Mouse (Mus musculus): ENCODE results near the gene Gas6. TPM values are rescaled to one million over a fixed set of nuclear protein-coding genes. Genes with fewer than 3 reads are reported as not detected.
A peak's percentile ranks its signal among the peaks of the same experiment; 100 is the strongest.

The Gas6 gene
- polyA plus RNA-seq, 1 experiment from 2014 or later, result 177 TPM

DNA sequence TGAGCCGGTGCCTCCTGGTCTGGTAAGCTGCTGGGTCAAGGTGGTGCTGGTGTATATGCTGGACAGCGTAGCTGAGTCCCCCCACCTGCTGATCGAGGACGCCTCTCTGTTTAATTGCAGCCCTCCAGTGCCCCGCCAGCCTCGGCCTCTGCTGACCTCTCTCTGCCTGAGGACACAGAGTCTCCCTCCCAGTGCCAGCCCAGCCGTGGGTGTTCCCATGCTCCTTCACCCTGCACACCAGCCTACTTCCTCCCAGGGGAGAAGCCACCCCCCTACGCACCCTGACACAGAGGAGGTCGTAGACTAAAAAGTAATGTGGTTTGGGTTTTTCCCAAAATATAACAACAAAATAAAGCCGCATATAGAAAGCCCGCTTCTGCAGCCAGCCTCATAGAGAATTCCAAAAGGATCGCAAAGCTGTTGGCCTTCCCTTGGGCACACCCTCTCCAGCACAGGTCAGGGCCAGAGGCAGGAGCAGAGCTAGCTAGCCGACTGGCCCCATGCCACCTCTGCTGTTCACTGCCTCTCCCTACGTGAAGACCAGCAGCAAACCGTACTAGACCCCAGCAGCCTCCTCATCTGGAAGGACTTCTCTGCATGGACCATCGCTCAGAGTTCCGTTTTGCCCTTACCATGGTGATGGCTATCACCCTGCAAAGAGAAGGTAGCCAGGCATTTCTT, 33.1 kb downstream of the Gas6 start:
- no peak overlapping the region for H3K9ac ChIP-seq (replicated peaks; ENCODE audit: low read depth)
- H3K27ac ChIP-seq (ENCODE audit: low read length), result no peak overlapping the region
- no peak overlapping the region for H3K4me2 ChIP-seq (replicated peaks; ENCODE audit: low read depth, low read length)
- no peak for DNase-seq (ENCODE audit: low spot score)
- H3K4me1 ChIP-seq (ENCODE audit: insufficient read depth, low read depth, low read length), result peaks cover 10% of the 10 kb centered on the region; the same call in 1 of the 2 replicates
- no peaks in the 10 kb centered on the region for H3K9me3 ChIP-seq (ENCODE audit: low read length)
- no peak overlapping the region for H3K4me3 ChIP-seq (ENCODE audit: low read depth, low read length)
- no peaks in the 10 kb centered on the region for H3K27me3 ChIP-seq (replicated peaks; ENCODE audit: insufficient read depth, low read length)
- no peak for TF ChIP-seq CTCF (IDR thresholded peaks at IDR 0.05)
- TF ChIP-seq EP300 (IDR thresholded peaks at IDR 0.05), result no peak
- ATAC-seq, result no peak
- WGBS, result 65% methylated on average over 17 of the region's 17 CpGs
- H3K36me3 ChIP-seq (ENCODE audit: insufficient read depth, low read length), result peaks cover 5% of the 10 kb centered on the region; the same call in 1 of the 2 replicates

DNA sequence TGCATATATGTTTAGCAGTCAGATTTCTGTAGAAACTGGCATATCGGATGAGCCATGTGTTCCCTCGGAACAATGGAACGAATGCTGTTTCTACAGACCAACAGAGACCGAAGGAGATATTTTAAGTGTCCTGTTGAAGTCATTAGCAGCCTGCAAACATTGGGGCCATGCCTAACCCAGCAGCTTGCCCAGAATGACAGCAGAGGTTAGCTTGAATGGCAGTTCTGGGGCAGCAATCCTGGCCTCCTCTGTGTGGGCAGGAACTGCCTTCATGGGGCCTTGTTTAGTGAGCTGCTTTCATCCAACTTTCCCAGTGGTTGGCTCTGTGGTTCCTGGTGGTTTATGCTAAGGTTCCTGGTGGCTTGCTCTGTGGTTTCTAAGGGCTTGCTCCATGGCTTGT, 34.9 kb downstream of the Gas6 start:
- peaks cover 10% of the 10 kb centered on the region; the same call in 1 of the 2 replicates for H3K4me1 ChIP-seq (ENCODE audit: insufficient read depth, low read depth, low read length)
- no peaks in the 10 kb centered on the region for H3K9me3 ChIP-seq (ENCODE audit: low read length)
- ATAC-seq (no peak), DNase-seq (ENCODE audit: low spot score) (no peak)
- TF ChIP-seq EP300 (IDR thresholded peaks at IDR 0.05), result no peak
- TF ChIP-seq CTCF (IDR thresholded peaks at IDR 0.05), result no peak
- no peak overlapping the region for H3K4me2 ChIP-seq (replicated peaks; ENCODE audit: low read depth, low read length)
- no peaks in the 10 kb centered on the region for H3K36me3 ChIP-seq (ENCODE audit: insufficient read depth, low read length)
- 89% methylated on average over 4 of the region's 4 CpGs for WGBS
- no peak overlapping the region for H3K9ac ChIP-seq (replicated peaks; ENCODE audit: low read depth)
- H3K4me3 ChIP-seq (ENCODE audit: low read depth, low read length), result no peak overlapping the region
- H3K27me3 ChIP-seq (replicated peaks; ENCODE audit: insufficient read depth, low read length), result no peaks in the 10 kb centered on the region
- H3K27ac ChIP-seq (ENCODE audit: low read length), result no peak overlapping the region

DNA sequence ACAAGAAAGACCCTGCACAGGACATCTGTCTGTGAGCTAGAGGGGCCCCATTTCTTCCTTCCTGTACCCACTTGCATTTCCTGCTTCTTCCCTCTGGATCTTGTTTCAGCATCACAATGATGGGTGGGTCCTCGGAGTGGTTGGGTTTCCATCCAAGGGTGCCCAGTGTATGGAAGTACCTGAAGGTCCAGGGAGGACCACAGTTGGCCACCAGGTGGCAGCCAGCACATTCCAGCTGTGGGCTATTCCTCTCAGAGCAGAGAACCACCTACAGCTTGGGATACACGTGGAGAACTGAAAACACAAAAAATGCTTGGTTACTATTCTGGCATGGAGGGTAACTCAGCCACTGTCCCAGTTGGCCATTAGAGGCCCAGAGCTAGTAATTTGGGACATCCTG, 39.0 kb downstream of the Gas6 start:
- ATAC-seq (peak; percentile 71), DNase-seq (ENCODE audit: low spot score) (peak; percentile 59)
- H3K9ac ChIP-seq (replicated peaks; ENCODE audit: low read depth), result no peak overlapping the region
- H3K4me1 ChIP-seq (ENCODE audit: insufficient read depth, low read depth, low read length), result no peaks in the 10 kb centered on the region
- H3K4me3 ChIP-seq (ENCODE audit: low read depth, low read length), result no peak overlapping the region
- 8% methylated on average over 2 of the region's 2 CpGs for WGBS
- no peak overlapping the region for H3K4me2 ChIP-seq (replicated peaks; ENCODE audit: low read depth, low read length)
- H3K9me3 ChIP-seq (ENCODE audit: low read length), result no peaks in the 10 kb centered on the region
- H3K27ac ChIP-seq (ENCODE audit: low read length), result no peak overlapping the region
- TF ChIP-seq EP300 (IDR thresholded peaks at IDR 0.05) (no peak), CTCF (IDR thresholded peaks at IDR 0.05) (peak; percentile 92)
- H3K36me3 ChIP-seq (ENCODE audit: insufficient read depth, low read length), result no peaks in the 10 kb centered on the region
- H3K27me3 ChIP-seq (replicated peaks; ENCODE audit: insufficient read depth, low read length), result no peaks in the 10 kb centered on the region

DNA sequence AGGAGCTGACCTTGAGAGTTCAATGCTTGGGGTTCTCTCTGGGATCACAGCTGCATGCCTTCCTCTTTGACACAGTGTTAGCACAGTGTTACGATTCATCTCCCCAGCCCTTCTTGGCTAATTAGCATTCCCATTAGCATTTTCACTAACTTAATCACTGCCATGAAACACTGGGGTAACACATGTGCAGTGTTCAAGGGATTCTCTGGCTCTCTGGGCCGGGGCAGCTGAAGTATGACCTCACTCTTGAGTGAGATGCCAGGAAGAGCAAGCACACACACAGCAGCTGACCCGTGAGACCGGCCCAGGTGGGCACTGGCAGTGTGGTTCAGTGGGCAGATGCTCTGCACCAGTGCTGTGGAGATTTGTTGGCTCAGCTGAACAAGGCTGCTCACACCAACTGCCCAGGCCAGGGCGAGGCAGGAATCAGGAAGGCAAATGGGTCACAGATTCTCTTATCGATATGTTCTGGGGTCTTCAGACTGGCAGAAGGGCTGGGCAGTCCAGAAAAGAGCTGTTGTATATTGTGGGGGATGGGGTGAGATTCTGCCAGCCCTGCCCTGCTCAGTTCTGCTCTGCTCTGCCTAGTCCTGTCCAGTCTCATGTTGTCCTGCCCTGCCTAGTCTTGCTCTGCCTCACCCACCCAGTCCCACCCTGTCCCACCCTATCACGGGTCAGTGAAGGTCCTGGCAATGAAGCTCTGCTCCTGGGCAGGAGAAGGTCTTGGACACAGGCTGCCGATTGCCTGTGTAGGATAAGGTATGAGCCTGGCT, 39.8 kb downstream of the Gas6 start:
- Histone ChIP-seq H3K36me3 (ENCODE audit: insufficient read depth, low read length) (no peaks in the 10 kb centered on the region), H3K27ac (ENCODE audit: low read length) (no peak overlapping the region), H3K9me3 (ENCODE audit: low read length) (no peaks in the 10 kb centered on the region), H3K27me3 (replicated peaks; ENCODE audit: insufficient read depth, low read length) (no peaks in the 10 kb centered on the region), H3K4me3 (ENCODE audit: low read depth, low read length) (no peak overlapping the region), H3K9ac (replicated peaks; ENCODE audit: low read depth) (no peak overlapping the region), H3K4me2 (replicated peaks; ENCODE audit: low read depth, low read length) (no peak overlapping the region), H3K4me1 (ENCODE audit: insufficient read depth, low read depth, low read length) (no peaks in the 10 kb centered on the region)
- TF ChIP-seq CTCF (IDR thresholded peaks at IDR 0.05) (no peak), EP300 (IDR thresholded peaks at IDR 0.05) (no peak)
- WGBS, result 66% methylated on average over 8 of the region's 8 CpGs
- ATAC-seq (no peak), DNase-seq (ENCODE audit: low spot score) (no peak)

DNA sequence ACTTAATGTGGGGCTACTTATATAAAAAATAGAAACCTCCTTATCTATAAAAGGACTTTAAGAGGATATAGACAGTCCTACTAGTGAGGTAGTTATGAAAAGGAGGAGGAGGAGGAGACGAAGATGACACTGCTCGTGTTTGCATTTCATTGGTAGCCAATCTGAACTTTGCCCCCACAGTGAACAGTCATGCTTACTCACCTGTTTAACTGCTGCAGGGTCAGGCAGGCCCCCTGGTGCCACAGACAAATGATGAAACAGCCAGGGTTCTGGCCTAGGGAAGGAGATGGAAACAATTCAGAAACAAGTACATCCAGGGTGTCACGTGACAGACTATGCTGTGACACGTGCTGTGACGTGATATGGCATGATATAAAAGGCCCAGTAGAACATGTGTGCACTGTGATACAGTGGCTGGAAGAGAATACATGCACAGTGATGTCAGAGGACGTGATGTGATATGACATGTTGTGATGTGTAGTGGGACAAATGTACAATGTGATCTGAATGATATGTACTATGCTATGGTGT, 42.5 kb downstream of the Gas6 start:
- Histone ChIP-seq H3K27me3 (replicated peaks; ENCODE audit: insufficient read depth, low read length) (no peaks in the 10 kb centered on the region), H3K36me3 (ENCODE audit: insufficient read depth, low read length) (no peaks in the 10 kb centered on the region), H3K4me3 (ENCODE audit: low read depth, low read length) (no peak overlapping the region), H3K9me3 (ENCODE audit: low read length) (no peaks in the 10 kb centered on the region), H3K4me2 (replicated peaks; ENCODE audit: low read depth, low read length) (no peak overlapping the region), H3K27ac (ENCODE audit: low read length) (no peak overlapping the region), H3K9ac (replicated peaks; ENCODE audit: low read depth) (no peak overlapping the region), H3K4me1 (ENCODE audit: insufficient read depth, low read depth, low read length) (no peaks in the 10 kb centered on the region)
- ATAC-seq, result no peak
- no peak for DNase-seq (ENCODE audit: low spot score)
- TF ChIP-seq CTCF (IDR thresholded peaks at IDR 0.05) (no peak), EP300 (IDR thresholded peaks at IDR 0.05) (no peak)
- WGBS, result 65% methylated on average over 6 of the region's 6 CpGs

DNA sequence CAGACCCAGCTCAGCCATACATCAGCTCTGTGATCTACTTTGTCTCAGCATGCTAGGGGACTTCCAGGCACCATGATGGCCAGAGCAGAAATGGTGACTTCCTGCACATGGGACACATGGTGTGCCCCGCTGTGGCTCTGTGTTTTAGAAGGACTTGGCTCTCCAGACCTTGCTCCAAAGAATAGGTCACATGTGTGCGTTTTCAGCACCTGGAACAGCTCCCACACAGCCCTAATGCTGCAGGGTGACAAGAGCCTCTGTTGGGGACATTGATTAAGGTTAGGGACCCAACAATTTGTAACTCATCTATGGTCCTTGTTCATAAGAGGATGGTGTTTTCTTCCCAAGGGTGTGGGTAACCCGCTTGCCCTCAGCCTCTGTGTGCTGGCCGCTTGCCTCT, 46.1 kb downstream of the Gas6 start:
- WGBS, result 53% methylated on average over 4 of the region's 4 CpGs
- Histone ChIP-seq H3K27me3 (replicated peaks; ENCODE audit: insufficient read depth, low read length) (no peaks in the 10 kb centered on the region), H3K4me3 (ENCODE audit: low read depth, low read length) (no peak overlapping the region), H3K27ac (ENCODE audit: low read length) (no peak overlapping the region), H3K4me1 (ENCODE audit: insufficient read depth, low read depth, low read length) (no peaks in the 10 kb centered on the region), H3K4me2 (replicated peaks; ENCODE audit: low read depth, low read length) (no peak overlapping the region), H3K9ac (replicated peaks; ENCODE audit: low read depth) (no peak overlapping the region), H3K9me3 (ENCODE audit: low read length) (no peaks in the 10 kb centered on the region), H3K36me3 (ENCODE audit: insufficient read depth, low read length) (no peaks in the 10 kb centered on the region)
- no peak for ATAC-seq
- TF ChIP-seq EP300 (IDR thresholded peaks at IDR 0.05) (no peak), CTCF (IDR thresholded peaks at IDR 0.05) (no peak)
- DNase-seq (ENCODE audit: low spot score), result peak; percentile 33
